Mouse (Mus musculus) testis, adult 2 months (tissue): ENCODE measurements around the gene Gm10282. TPM values are rescaled to one million over a fixed set of nuclear protein-coding genes. Genes with fewer than 3 reads are reported as not detected.

Experiments used
- H3K27ac ChIP-seq: fragments of 200-500 bp; 2 replicates; pipeline ENCODE4 v1.5.1; 2012; ENCODE audit warnings: low read depth, low read length; ENCODE audit not compliant: control insufficient read depth, insufficient read depth
- H3K27me3 ChIP-seq: fragments of 200-500 bp; 2 replicates; pipeline ENCODE4 v1.6.1; 2012; ENCODE audit warnings: mild to moderate bottlenecking, low read length, moderate library complexity; ENCODE audit not compliant: control insufficient read depth, insufficient read depth
- H3K36me3 ChIP-seq: fragments of 200-500 bp; 2 replicates; pipeline ENCODE4 v1.6.1; 2012; ENCODE audit warnings: mild to moderate bottlenecking, low read length; ENCODE audit not compliant: control insufficient read depth, insufficient read depth
- H3K4me1 ChIP-seq: fragments of 200-500 bp; 2 replicates; pipeline ENCODE4 v1.6.1; 2012; ENCODE audit warnings: low read length; ENCODE audit not compliant: control insufficient read depth, insufficient read depth
- H3K4me3 ChIP-seq: fragments of 200-500 bp; 2 replicates; pipeline ENCODE4 v1.5.1; 2012; ENCODE audit warnings: low read depth, mild to moderate bottlenecking, low read length, moderate library complexity, mixed read lengths; ENCODE audit not compliant: control insufficient read depth
- CTCF ChIP-seq: fragments of 200-500 bp; IDR thresholded peaks from 2 replicates; pipeline ENCODE4 v1.5.1; 2012; ENCODE audit warnings: low read depth, mild to moderate bottlenecking, inconsistent platforms, low read length, moderate library complexity; ENCODE audit not compliant: control insufficient read depth, insufficient read depth, insufficient replicate concordance
- POLR2A ChIP-seq: fragments of 200-500 bp; IDR thresholded peaks from 2 replicates; pipeline ENCODE4 v1.6.1; 2012; ENCODE audit warnings: low read depth, mild to moderate bottlenecking, inconsistent platforms, low read length, moderate library complexity; ENCODE audit not compliant: control insufficient read depth
- polyA plus RNA-seq: library from polyadenylated mRNA; depleted of rRNA; stranded (reverse); fragments of >200 nt; gene quantifications from 2 replicates; pipeline ENCODE4 v1.2.3, GENCODE M21; 2012

Gm10282 gene
- polyA plus RNA-seq, 1 experiment: 1.7 TPM

- Histone ChIP-seq H3K4me1 (no peaks in the 10 kb centered on the region), H3K27ac (no peak overlapping the region), H3K36me3 (no peaks in the 10 kb centered on the region; the same call in 1 of the 2 replicates), H3K4me3 (no peak overlapping the region), H3K27me3 (no peaks in the 10 kb centered on the region)
- TF ChIP-seq CTCF (no peak), POLR2A (no peak)
These were observed 28.5 kb upstream of the Gm10282 start for GRCm38 (mm10) chr8:72333429-72334143.

GRCm38 (mm10) chr8:72331631-72332030, 26.6 kb upstream of the Gm10282 start:
- no peak for TF ChIP-seq CTCF
- no peak overlapping the region for H3K27ac ChIP-seq
- no peaks in the 10 kb centered on the region for H3K4me1 ChIP-seq
- no peaks in the 10 kb centered on the region for H3K27me3 ChIP-seq
- no peak overlapping the region for H3K4me3 ChIP-seq
- H3K36me3 ChIP-seq: no peaks in the 10 kb centered on the region

- no peak overlapping the region for H3K27ac ChIP-seq
- TF ChIP-seq POLR2A (no peak), CTCF (no peak)
- H3K4me3 ChIP-seq: no peak overlapping the region
- H3K27me3 ChIP-seq: no peaks in the 10 kb centered on the region
- no peaks in the 10 kb centered on the region for H3K4me1 ChIP-seq
- no peaks in the 10 kb centered on the region for H3K36me3 ChIP-seq
These were observed 25.9 kb upstream of the Gm10282 start for GRCm38 (mm10) chr8:72330806-72331516.

GRCm38 (mm10) chr8:72329116-72329515, 24.1 kb upstream of the Gm10282 start:
- H3K4me1 ChIP-seq: no peaks in the 10 kb centered on the region
- TF ChIP-seq CTCF (no peak), POLR2A (no peak)
- no peaks in the 10 kb centered on the region for H3K27me3 ChIP-seq
- no peaks in the 10 kb centered on the region for H3K36me3 ChIP-seq
- H3K27ac ChIP-seq: no peak overlapping the region
- no peak overlapping the region for H3K4me3 ChIP-seq

GRCm38 (mm10) chr8:72324708-72325107, 19.6 kb upstream of the Gm10282 start:
- Histone ChIP-seq H3K4me3 (no peak overlapping the region), H3K27me3 (no peaks in the 10 kb centered on the region), H3K36me3 (no peaks in the 10 kb centered on the region), H3K27ac (no peak overlapping the region), H3K4me1 (peaks cover 11% of the 10 kb centered on the region)
- TF ChIP-seq CTCF (no peak), POLR2A (no peak)

GRCm38 (mm10) chr8:72324036-72324706, 19.1 kb upstream of the Gm10282 start:
- Histone ChIP-seq H3K4me1 (peaks cover 12% of the 10 kb centered on the region), H3K4me3 (no peak overlapping the region), H3K27ac (no peak overlapping the region), H3K27me3 (no peaks in the 10 kb centered on the region), H3K36me3 (no peaks in the 10 kb centered on the region)
- TF ChIP-seq POLR2A: no peak
- TF ChIP-seq CTCF: no peak

GRCm38 (mm10) chr8:72323131-72323725, 18.2 kb upstream of the Gm10282 start:
- no peak overlapping the region for H3K27ac ChIP-seq
- H3K36me3 ChIP-seq: no peaks in the 10 kb centered on the region
- H3K4me3 ChIP-seq: no peak overlapping the region
- no peaks in the 10 kb centered on the region for H3K27me3 ChIP-seq
- peaks cover 18% of the 10 kb centered on the region for H3K4me1 ChIP-seq
- no peak for TF ChIP-seq POLR2A
